Mouse (Mus musculus): ENCODE measurements at regions not wholly inside any gene's neighbourhood (a gene's known extent, or its start where the extent isn't known, plus 50 kb on each side); places are given as distances from the start of the nearest gene placed in this dataset.

- Histone ChIP-seq H3K9ac (ENCODE audit: low read depth, low read length) (no peak overlapping the region), H3K9me3 (ENCODE audit: control insufficient read depth, low read length) (no peaks in the 10 kb centered on the region), H3K4me2 (ENCODE audit: low read length) (no peak overlapping the region), H3K36me3 (ENCODE audit: control insufficient read depth, insufficient read depth, low read length) (no peaks in the 10 kb centered on the region), H3K4me3 (ENCODE audit: low read length) (no peak overlapping the region), H3K27me3 (replicated peaks; ENCODE audit: control insufficient read depth, insufficient read depth, low read length) (no peaks in the 10 kb centered on the region), H3K4me1 (ENCODE audit: control insufficient read depth, insufficient read depth, low read depth, low read length) (no peaks in the 10 kb centered on the region), H3K27ac (ENCODE audit: low read depth, low read length) (no peak overlapping the region)
- WGBS: 69% methylated on average over 2 of the region's 2 CpGs
- no peak for ATAC-seq
Observed at GRCm38 (mm10) chr17:58672291-58672690, 318.9 kb downstream of the Pdzph1 start.

- no peak overlapping the region for H3K4me3 ChIP-seq (ENCODE audit: low read length)
- no peak overlapping the region for H3K9ac ChIP-seq (ENCODE audit: low read depth, low read length)
- H3K27me3 ChIP-seq (replicated peaks; ENCODE audit: control insufficient read depth, insufficient read depth, low read length): no peaks in the 10 kb centered on the region
- 98% methylated on average over 3 of the region's 3 CpGs for WGBS
- H3K4me2 ChIP-seq (ENCODE audit: low read length): no peak overlapping the region
- no peak overlapping the region for H3K27ac ChIP-seq (ENCODE audit: low read depth, low read length)
- H3K36me3 ChIP-seq (ENCODE audit: control insufficient read depth, insufficient read depth, low read length): no peaks in the 10 kb centered on the region
- ATAC-seq: no peak
- no peaks in the 10 kb centered on the region for H3K4me1 ChIP-seq (ENCODE audit: control insufficient read depth, insufficient read depth, low read depth, low read length)
- no peaks in the 10 kb centered on the region for H3K9me3 ChIP-seq (ENCODE audit: control insufficient read depth, low read length)
Observed at GRCm38 (mm10) chr17:58668036-58668435, 323.1 kb downstream of the Pdzph1 start.

- no peak overlapping the region for H3K9ac ChIP-seq (ENCODE audit: low read depth, low read length)
- no peak overlapping the region for H3K4me2 ChIP-seq (ENCODE audit: low read length)
- H3K36me3 ChIP-seq (ENCODE audit: control insufficient read depth, insufficient read depth, low read length): no peaks in the 10 kb centered on the region
- no peak overlapping the region for H3K27ac ChIP-seq (ENCODE audit: low read depth, low read length)
- ATAC-seq: no peak
- WGBS: 75% methylated on average over 1 of the region's 1 CpGs
- no peak overlapping the region for H3K4me3 ChIP-seq (ENCODE audit: low read length)
- no peaks in the 10 kb centered on the region for H3K27me3 ChIP-seq (replicated peaks; ENCODE audit: control insufficient read depth, insufficient read depth, low read length)
- H3K4me1 ChIP-seq (ENCODE audit: control insufficient read depth, insufficient read depth, low read depth, low read length): no peaks in the 10 kb centered on the region
- no peaks in the 10 kb centered on the region for H3K9me3 ChIP-seq (ENCODE audit: control insufficient read depth, low read length)
Observed at GRCm38 (mm10) chr17:58643793-58644192, 347.4 kb downstream of the Pdzph1 start.

GRCm38 (mm10) chr17:58642273-58642672 is 348.9 kb downstream of the Pdzph1 start:
- Histone ChIP-seq H3K36me3 (ENCODE audit: control insufficient read depth, insufficient read depth, low read length) (no peaks in the 10 kb centered on the region), H3K27me3 (replicated peaks; ENCODE audit: control insufficient read depth, insufficient read depth, low read length) (no peaks in the 10 kb centered on the region), H3K4me3 (ENCODE audit: low read length) (no peak overlapping the region), H3K27ac (ENCODE audit: low read depth, low read length) (no peak overlapping the region), H3K4me1 (ENCODE audit: control insufficient read depth, insufficient read depth, low read depth, low read length) (no peaks in the 10 kb centered on the region), H3K4me2 (ENCODE audit: low read length) (no peak overlapping the region), H3K9me3 (ENCODE audit: control insufficient read depth, low read length) (no peaks in the 10 kb centered on the region), H3K9ac (ENCODE audit: low read depth, low read length) (no peak overlapping the region)
- 81% methylated on average over 1 of the region's 1 CpGs for WGBS
- no peak for ATAC-seq

- no peaks in the 10 kb centered on the region for H3K9me3 ChIP-seq (ENCODE audit: control insufficient read depth, low read length)
- no peaks in the 10 kb centered on the region for H3K36me3 ChIP-seq (ENCODE audit: control insufficient read depth, insufficient read depth, low read length)
- WGBS: 58% methylated on average over 1 of the region's 1 CpGs
- no peak overlapping the region for H3K9ac ChIP-seq (ENCODE audit: low read depth, low read length)
- H3K4me3 ChIP-seq (ENCODE audit: low read length): no peak overlapping the region
- no peak overlapping the region for H3K4me2 ChIP-seq (ENCODE audit: low read length)
- no peaks in the 10 kb centered on the region for H3K4me1 ChIP-seq (ENCODE audit: control insufficient read depth, insufficient read depth, low read depth, low read length)
- no peak for ATAC-seq
- H3K27me3 ChIP-seq (replicated peaks; ENCODE audit: control insufficient read depth, insufficient read depth, low read length): no peaks in the 10 kb centered on the region
- no peak overlapping the region for H3K27ac ChIP-seq (ENCODE audit: low read depth, low read length)
Observed at GRCm38 (mm10) chr17:58598911-58599310, 392.3 kb downstream of the Pdzph1 start.

- H3K36me3 ChIP-seq (ENCODE audit: control insufficient read depth, insufficient read depth, low read length): no peaks in the 10 kb centered on the region
- no peaks in the 10 kb centered on the region for H3K27me3 ChIP-seq (replicated peaks; ENCODE audit: control insufficient read depth, insufficient read depth, low read length)
- no peak overlapping the region for H3K4me3 ChIP-seq (ENCODE audit: low read length)
- ATAC-seq: no peak
- no peaks in the 10 kb centered on the region for H3K9me3 ChIP-seq (ENCODE audit: control insufficient read depth, low read length)
- H3K27ac ChIP-seq (ENCODE audit: low read depth, low read length): no peak overlapping the region
- no peak overlapping the region for H3K4me2 ChIP-seq (ENCODE audit: low read length)
- no peaks in the 10 kb centered on the region for H3K4me1 ChIP-seq (ENCODE audit: control insufficient read depth, insufficient read depth, low read depth, low read length)
- no peak overlapping the region for H3K9ac ChIP-seq (ENCODE audit: low read depth, low read length)
Observed at GRCm38 (mm10) chr17:58596661-58597060, 394.5 kb downstream of the Pdzph1 start.

GRCm38 (mm10) chr17:58587946-58588345 is 403.2 kb downstream of the Pdzph1 start:
- Histone ChIP-seq H3K9ac (ENCODE audit: low read depth, low read length) (no peak overlapping the region), H3K9me3 (ENCODE audit: control insufficient read depth, low read length) (no peaks in the 10 kb centered on the region), H3K36me3 (ENCODE audit: control insufficient read depth, insufficient read depth, low read length) (no peaks in the 10 kb centered on the region), H3K27me3 (replicated peaks; ENCODE audit: control insufficient read depth, insufficient read depth, low read length) (no peaks in the 10 kb centered on the region), H3K4me2 (ENCODE audit: low read length) (no peak overlapping the region), H3K4me3 (ENCODE audit: low read length) (no peak overlapping the region), H3K27ac (ENCODE audit: low read depth, low read length) (no peak overlapping the region), H3K4me1 (ENCODE audit: control insufficient read depth, insufficient read depth, low read depth, low read length) (no peaks in the 10 kb centered on the region)
- ATAC-seq: no peak
- 63% methylated on average over 2 of the region's 2 CpGs for whole genome bisulfite sequencing

GRCm38 (mm10) chr17:58572885-58573284 is 418.3 kb downstream of the Pdzph1 start:
- Histone ChIP-seq H3K27me3 (replicated peaks; ENCODE audit: control insufficient read depth, insufficient read depth, low read length) (no peaks in the 10 kb centered on the region), H3K9ac (ENCODE audit: low read depth, low read length) (no peak overlapping the region), H3K4me2 (ENCODE audit: low read length) (no peak overlapping the region), H3K9me3 (ENCODE audit: control insufficient read depth, low read length) (no peaks in the 10 kb centered on the region), H3K4me1 (ENCODE audit: control insufficient read depth, insufficient read depth, low read depth, low read length) (no peaks in the 10 kb centered on the region), H3K27ac (ENCODE audit: low read depth, low read length) (no peak overlapping the region), H3K4me3 (ENCODE audit: low read length) (no peak overlapping the region), H3K36me3 (ENCODE audit: control insufficient read depth, insufficient read depth, low read length) (no peaks in the 10 kb centered on the region)
- 81% methylated on average over 2 of the region's 2 CpGs for WGBS
- no peak for ATAC-seq
